Mouse (Mus musculus): ENCODE results near the gene Ier5l.

DNA sequence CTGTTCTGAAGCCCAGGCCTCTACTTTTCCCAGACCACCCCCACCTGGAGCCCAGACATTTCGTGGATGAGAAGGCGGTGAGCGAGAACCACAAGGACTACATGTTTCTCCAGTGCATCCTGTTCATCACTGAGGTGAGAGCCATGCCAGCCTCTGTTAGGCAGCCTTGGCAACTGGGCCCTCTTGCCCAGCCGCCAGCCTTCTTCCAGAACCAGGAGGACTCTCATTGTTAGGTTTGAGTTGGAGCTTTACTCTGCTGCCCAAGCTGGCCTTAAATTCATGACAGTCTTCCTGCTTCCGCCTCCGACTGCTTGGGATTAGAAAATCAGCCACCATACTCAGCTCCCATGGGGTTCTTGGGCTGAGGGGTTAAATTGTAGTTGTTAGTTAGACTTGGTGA is 34.4 kb downstream of the Ier5l start:
- TF ChIP-seq POLR2A (IDR thresholded peaks at IDR 0.05; ENCODE audit: borderline replicate concordance, extremely low read depth, low read depth, low read length) (no peak), CTCF (IDR thresholded peaks at IDR 0.05; ENCODE audit: insufficient read depth, low read length) (no peak)
